Mouse (Mus musculus) hindbrain, embryonic 15.5 days (tissue): ENCODE measurements around the gene Fam240a. TPM values are rescaled to one million over a fixed set of nuclear protein-coding genes. Genes with fewer than 3 reads are reported as not detected.

ENCODE experiments used
- ATAC-seq: fragments of 200-750 bp; cut with Nextera tagmentation; 2 replicates; pipeline ENCODE4 v1.8.0; 2017; ENCODE audit warnings: low read depth, moderate number of reproducible peaks, moderate TSS enrichment; ENCODE audit not compliant: low FRiP score
- H3K27ac ChIP-seq: fragments of 300-500 bp; sonication (generic); replicated peaks from 2 replicates; pipeline ENCODE4 v1.5.1; 2015; ENCODE audit warnings: mild to moderate bottlenecking, inconsistent platforms
- H3K27me3 ChIP-seq: fragments of 300-500 bp; sonication (generic); 2 replicates; pipeline ENCODE4 v1.6.1; 2015; ENCODE audit warnings: control low read depth, inconsistent platforms
- H3K36me3 ChIP-seq: fragments of 300-500 bp; sonication (generic); 2 replicates; pipeline ENCODE4 v1.6.1; 2015; ENCODE audit warnings: control low read depth, inconsistent platforms
- H3K4me1 ChIP-seq: fragments of 300-500 bp; sonication (generic); replicated peaks from 2 replicates; pipeline ENCODE4 v1.6.1; 2015; ENCODE audit warnings: control low read depth, inconsistent platforms
- H3K4me2 ChIP-seq: fragments of 300-500 bp; sonication (generic); 2 replicates; pipeline ENCODE4 v1.6.1; 2015; ENCODE audit warnings: moderate library complexity, mild to moderate bottlenecking, inconsistent platforms
- H3K4me3 ChIP-seq: fragments of 300-500 bp; sonication (generic); 2 replicates; pipeline ENCODE4 v1.5.1; 2015; ENCODE audit warnings: mild to moderate bottlenecking, inconsistent platforms
- H3K9ac ChIP-seq: fragments of 300-500 bp; sonication (generic); 2 replicates; pipeline ENCODE4 v1.6.1; 2015; ENCODE audit warnings: inconsistent platforms
- H3K9me3 ChIP-seq: fragments of 300-500 bp; sonication (generic); 2 replicates; pipeline ENCODE4 v1.6.1; 2016; ENCODE audit warnings: control low read depth, inconsistent platforms
- WGBS: fragments of 180-500 bp; shearing (Covaris S2); methylation state at CpG from one replicate; pipeline ENCODE4 v1.1.7; 2015; 5-methylcytosine and 5-hydroxymethylcytosine counted together
- microRNA-seq: library from miRNA; unstranded; fragments of <30 nt; microRNA quantifications from one replicate; pipeline ENCODE4, GENCODE M21; 2016
- polyA plus RNA-seq: library from polyadenylated mRNA; unstranded; fragments of >200 nt; fragmentation: Nextera tagmentation; extraction: Ambion mirVana; gene quantifications from 2 replicates; pipeline ENCODE4 v1.2.1, GENCODE M21; 2015

Fam240a gene
- polyA plus RNA-seq, 1 experiment from 2014 or later: not detected

- H3K9me3 ChIP-seq: no peaks in the 10 kb centered on the region
- H3K4me2 ChIP-seq: peak overlapping the region; percentile 64
- H3K4me1 ChIP-seq: peaks cover 25% of the 10 kb centered on the region
- peak overlapping the region; percentile 28 for H3K9ac ChIP-seq
- peak overlapping the region; percentile 57 for H3K27ac ChIP-seq
- H3K27me3 ChIP-seq: peaks cover 6% of the 10 kb centered on the region; the same call in 1 of the 2 replicates
- WGBS: 4% methylated on average over 40 of the region's 40 CpGs
- H3K36me3 ChIP-seq: no peaks in the 10 kb centered on the region
- peak overlapping the region; percentile 37 for H3K4me3 ChIP-seq
- peak; percentile 72 for ATAC-seq
Observed at GRCm38 (mm10) chr9:110873681-110874659, 42.7 kb downstream of the Fam240a start.

GRCm38 (mm10) chr9:110871030-110871429 lies 45.6 kb downstream of the Fam240a start:
- Histone ChIP-seq H3K36me3 (no peaks in the 10 kb centered on the region), H3K27me3 (peaks cover 6% of the 10 kb centered on the region; the same call in 1 of the 2 replicates), H3K9me3 (no peaks in the 10 kb centered on the region), H3K4me1 (peaks cover 25% of the 10 kb centered on the region), H3K27ac (no peak overlapping the region), H3K9ac (no peak overlapping the region), H3K4me3 (no peak overlapping the region), H3K4me2 (no peak overlapping the region)
- no peak for ATAC-seq
- WGBS: 20% methylated on average over 7 of the region's 7 CpGs

Small RNA genes within 50 kb of the gene (microRNA-seq; reads per million reads assigned to microRNA genes)
- not detected for gene Gm24269

Other genes starting within 250 kb of the Fam240a start
- 0.17 TPM in 1 of 2 replicates, not detected in the other for gene Myl3, start 175.0 kb downstream of the Fam240a start, polyA plus RNA-seq
- 11.0 and 12.0 TPM in 2 replicates for gene Pth1r, start 169.7 kb downstream of the Fam240a start, polyA plus RNA-seq
- gene Prss42, start 118.7 kb downstream of the Fam240a start, polyA plus RNA-seq: not detected in 2 replicates
- gene Prss44, start 102.9 kb downstream of the Fam240a start, polyA plus RNA-seq: not detected in 2 replicates
- not detected in 2 replicates for gene Prss43, start 90.2 kb downstream of the Fam240a start, polyA plus RNA-seq
- gene Prss45, start 82.3 kb downstream of the Fam240a start, polyA plus RNA-seq: 0.13 TPM in 1 of 2 replicates, not detected in the other
- not detected in 2 replicates for gene Prss46, start 72.4 kb downstream of the Fam240a start, polyA plus RNA-seq
- 0.36 and 0.41 TPM in 2 replicates for gene Prss50, start 58.9 kb downstream of the Fam240a start, polyA plus RNA-seq
- 2.2 and 3.1 TPM in 2 replicates for gene Als2cl, start 37.0 kb downstream of the Fam240a start, polyA plus RNA-seq
- 4.2 and 4.7 TPM in 2 replicates for gene Tmie, start 36.7 kb downstream of the Fam240a start, polyA plus RNA-seq
- gene Tdgf1, start 29.3 kb upstream of the Fam240a start, polyA plus RNA-seq: 0.22 and 0.37 TPM in 2 replicates
- gene Lrrc2, start 34.7 kb upstream of the Fam240a start, polyA plus RNA-seq: 0.80 and 2.4 TPM in 2 replicates
- gene Rtp3, start 73.7 kb upstream of the Fam240a start, polyA plus RNA-seq: not detected in 2 replicates
- 1.2 and 2.0 TPM in 2 replicates for gene Ltf, start 102.4 kb upstream of the Fam240a start, polyA plus RNA-seq
- gene Ccrl2, start 140.7 kb upstream of the Fam240a start, polyA plus RNA-seq: 0.66 and 1.2 TPM in 2 replicates
- gene Lrrfip2, start 200.7 kb upstream of the Fam240a start, polyA plus RNA-seq: 45.9 and 47.8 TPM in 2 replicates